ENCODE assay signal across 8 mouse cellular contexts in genomic region chr14:54064541-54065402, GRCm38 (mm10).
DNase-seq lines count a peak whose midpoint lies in the region; ATAC-seq and TF ChIP-seq lines count a peak whose summit lies in the region.

No protein-coding gene starts in this region.

- no peaks in the 10 kb centered on the region for H3K9me3 ChIP-seq in G1E (replicated peaks)
- no peaks in the 10 kb centered on the region for H3K9me3 ChIP-seq in forebrain, embryonic 14.5 days (replicated peaks; ENCODE audit: control insufficient read depth, low read length)
- H3K9me3 ChIP-seq in heart, postnatal 0 days (replicated peaks; ENCODE audit: control insufficient read depth, low read length): no peaks in the 10 kb centered on the region
- H3K9me3 ChIP-seq in liver, embryonic 12.5 days (replicated peaks): no peaks in the 10 kb centered on the region
- no peaks in the 10 kb centered on the region for H3K9me3 ChIP-seq in neural tube, embryonic 11.5 days (ENCODE audit: control insufficient read depth, low read length)

- TF ChIP-seq EP300 in heart, postnatal 0 days (IDR thresholded peaks at IDR 0.05; ENCODE audit: low read depth): no peak

- no peak overlapping the region for H3K9ac ChIP-seq in forebrain, embryonic 14.5 days (ENCODE audit: low read length)
- H3K9ac ChIP-seq in heart, postnatal 0 days (replicated peaks; ENCODE audit: low read depth, low read length): no peak overlapping the region
- no peak overlapping the region for H3K9ac ChIP-seq in liver, embryonic 12.5 days
- no peak overlapping the region for H3K9ac ChIP-seq in neural tube, embryonic 11.5 days (ENCODE audit: low read length)

- no peak overlapping the region for H3K4me3 ChIP-seq in G1E (ENCODE audit: low read depth, low read length)
- no peak overlapping the region for H3K4me3 ChIP-seq in forebrain, embryonic 14.5 days (ENCODE audit: low read depth, low read length)
- no peak overlapping the region for H3K4me3 ChIP-seq in heart, postnatal 0 days (ENCODE audit: low read depth, low read length)
- H3K4me3 ChIP-seq in liver, embryonic 12.5 days: no peak overlapping the region
- H3K4me3 ChIP-seq in neural tube, embryonic 11.5 days (ENCODE audit: low read depth, low read length): no peak overlapping the region

- peaks cover 78% of the 10 kb centered on the region for H3K27me3 ChIP-seq in G1E (ENCODE audit: insufficient read depth, low read length)
- H3K27me3 ChIP-seq in forebrain, embryonic 14.5 days (replicated peaks; ENCODE audit: control insufficient read depth, insufficient read depth, low read length): no peaks in the 10 kb centered on the region
- H3K27me3 ChIP-seq in heart, postnatal 0 days (ENCODE audit: control insufficient read depth, insufficient read depth, low read length): 0 out of 2 replicates have a peak, but pooled peaks cover 4% of the 10 kb centered on the region
- H3K27me3 ChIP-seq in liver, embryonic 12.5 days (replicated peaks): peaks cover 34% of the 10 kb centered on the region
- H3K27me3 ChIP-seq in neural tube, embryonic 11.5 days (ENCODE audit: control insufficient read depth, insufficient read depth, low read length): no peaks in the 10 kb centered on the region

- no peak overlapping the region for H3K4me2 ChIP-seq in forebrain, embryonic 14.5 days (ENCODE audit: low read length)
- H3K4me2 ChIP-seq in heart, postnatal 0 days (ENCODE audit: low read depth, low read length): no peak overlapping the region
- H3K4me2 ChIP-seq in liver, embryonic 12.5 days: peak overlapping the region; percentile 44
- no peak overlapping the region for H3K4me2 ChIP-seq in neural tube, embryonic 11.5 days (ENCODE audit: low read depth)

- H3K27ac ChIP-seq in forebrain, embryonic 14.5 days (ENCODE audit: low read depth, low read length): no peak overlapping the region
- H3K27ac ChIP-seq in heart, postnatal 0 days (ENCODE audit: low read depth): no peak overlapping the region
- H3K27ac ChIP-seq in liver, embryonic 12.5 days: no peak overlapping the region
- no peak overlapping the region for H3K27ac ChIP-seq in neural tube, embryonic 11.5 days (ENCODE audit: low read depth, low read length)

- no peak for ATAC-seq in G1E (ENCODE audit: extremely low read depth, insufficient number of reproducible peaks, low FRiP score, poor library complexity, severe bottlenecking)
- ATAC-seq in forebrain, embryonic 14.5 days: peak; percentile 24; the same call in 1 of the 2 replicates
- ATAC-seq in heart, postnatal 0 days (ENCODE audit: insufficient read depth, low read depth): peak; percentile 33; the same call in 1 of the 2 replicates
- peak; percentile 75 for ATAC-seq in liver, embryonic 12.5 days
- ATAC-seq in neural tube, embryonic 11.5 days (ENCODE audit: insufficient read depth, low FRiP score, low TSS enrichment): peak; percentile 41; the same call in 1 of the 2 replicates

- no peak for DNase-seq in G1E (ENCODE audit: low spot score)
- peak; percentile 32 for DNase-seq in c-Kit-positive CD71-negative TER-119-negative erythroid progenitor cells, embryonic 14.5 days (ENCODE audit: low read depth)
- DNase-seq in forebrain, embryonic 14.5 days (ENCODE audit: low spot score): peak; percentile 87
- peak; percentile 63 for DNase-seq in heart, postnatal 0 days (ENCODE audit: low spot score)
- peak; percentile 39 to 77 for DNase-seq in kidney, postnatal 36 days
- peak; percentile 77 for DNase-seq in neural tube, embryonic 11.5 days (ENCODE audit: low spot score)
- DNase-seq in testis, postnatal 10 days (ENCODE audit: low spot score): peak; percentile 81

- H3K4me1 ChIP-seq in G1E (ENCODE audit: insufficient read depth, low read depth, low read length): peaks cover 36% of the 10 kb centered on the region
- 0 out of 2 replicates have a peak, but pooled peaks cover 2% of the 10 kb centered on the region for H3K4me1 ChIP-seq in forebrain, embryonic 14.5 days (ENCODE audit: control insufficient read depth, insufficient read depth, low read length)
- H3K4me1 ChIP-seq in heart, postnatal 0 days (ENCODE audit: control insufficient read depth, insufficient read depth): peaks cover 6% of the 10 kb centered on the region
- H3K4me1 ChIP-seq in liver, embryonic 12.5 days: peaks cover 43% of the 10 kb centered on the region
- no peaks in the 10 kb centered on the region for H3K4me1 ChIP-seq in neural tube, embryonic 11.5 days (ENCODE audit: control insufficient read depth, insufficient read depth, low read length)

- 30% methylated on average over 11 of the region's 11 CpGs for WGBS in forebrain, embryonic 14.5 days
- 17% methylated on average over 11 of the region's 11 CpGs for WGBS in heart, postnatal 0 days
- 22% methylated on average over 11 of the region's 11 CpGs for WGBS in liver, embryonic 12.5 days (ENCODE audit: insufficient replicate concordance)
- 32% methylated on average over 11 of the region's 11 CpGs for WGBS in neural tube, embryonic 11.5 days

- peak; percentile 81 for TF ChIP-seq CTCF in G1E (IDR thresholded peaks at IDR 0.05; ENCODE audit: low read depth, low read length)
- TF ChIP-seq CTCF in heart, postnatal 0 days (IDR thresholded peaks at IDR 0.05; ENCODE audit: low read depth): peak; percentile 95

- no peaks in the 10 kb centered on the region for H3K36me3 ChIP-seq in G1E (replicated peaks)
- no peaks in the 10 kb centered on the region for H3K36me3 ChIP-seq in forebrain, embryonic 14.5 days (ENCODE audit: control insufficient read depth, insufficient read depth, low read length)
- no peaks in the 10 kb centered on the region for H3K36me3 ChIP-seq in heart, postnatal 0 days (replicated peaks; ENCODE audit: control insufficient read depth, insufficient read depth, low read length)
- no peaks in the 10 kb centered on the region for H3K36me3 ChIP-seq in liver, embryonic 12.5 days
- no peaks in the 10 kb centered on the region for H3K36me3 ChIP-seq in neural tube, embryonic 11.5 days (ENCODE audit: control insufficient read depth, insufficient read depth, low read length)
